Mouse (Mus musculus) C2C12 (cell line): Measurements from ENCODE around the gene Gm20696. TPM values are rescaled to one million over a fixed set of nuclear protein-coding genes. Genes with fewer than 3 reads are reported as not detected.

Source experiments
- H3K27me3 ChIP-seq: one replicate; pipeline ENCODE4 v1.6.1; 2011; ENCODE audit not compliant: control insufficient read depth, insufficient read depth, insufficient read length
- H3K36me3 ChIP-seq: one replicate; pipeline ENCODE4 v1.6.1; 2011; ENCODE audit not compliant: control insufficient read depth, insufficient read depth
- H3K4me3 ChIP-seq: one replicate; pipeline ENCODE4 v1.5.1; 2011; ENCODE audit warnings: mild to moderate bottlenecking, control low read depth; ENCODE audit not compliant: poor library complexity, insufficient read depth, severe bottlenecking
- H3K79me2 ChIP-seq: one replicate; pipeline ENCODE4 v1.6.1; 2011; ENCODE audit not compliant: control insufficient read depth, insufficient read depth
- H3K79me3 ChIP-seq: one replicate; pipeline ENCODE4 v1.6.1; 2011; ENCODE audit warnings: low read depth, control low read depth
- H3ac ChIP-seq: one replicate; pipeline ENCODE3; 2011; ENCODE audit warnings: low read depth; ENCODE audit not compliant: control insufficient read depth, insufficient read length
- CEBPB ChIP-seq: IDR thresholded peaks from one replicate; pipeline ENCODE4 v1.6.1; 2011; ENCODE audit warnings: low read depth, mild to moderate bottlenecking, control low read depth, moderate library complexity
- CTCF ChIP-seq: IDR thresholded peaks from one replicate; pipeline ENCODE4 v1.5.1; 2011; ENCODE audit not compliant: control insufficient read depth, insufficient read depth, insufficient read length
- FOSL1 ChIP-seq: IDR thresholded peaks from one replicate; pipeline ENCODE4 v1.8.0; 2011; ENCODE audit warnings: mild to moderate bottlenecking, low read length; ENCODE audit not compliant: poor library complexity, insufficient read depth, severe bottlenecking
- MAX ChIP-seq: IDR thresholded peaks from one replicate; pipeline ENCODE4 v1.6.1; 2011; ENCODE audit warnings: mild to moderate bottlenecking, control low read depth
- MYOD1 ChIP-seq: IDR thresholded peaks from one replicate; pipeline ENCODE4 v1.6.1; 2011; ENCODE audit warnings: low read depth; ENCODE audit not compliant: control insufficient read depth, insufficient read length
- MYOG ChIP-seq: IDR thresholded peaks from one replicate; pipeline ENCODE4 v1.6.1; 2011; ENCODE audit not compliant: control insufficient read depth, insufficient read length; ENCODE audit errors: extremely low read depth
- USF1 ChIP-seq: IDR thresholded peaks from one replicate; pipeline ENCODE4 v1.6.1; 2011; ENCODE audit warnings: low read depth, mild to moderate bottlenecking, control low read depth, moderate library complexity
- polyA plus RNA-seq: library from polyadenylated mRNA; unstranded; fragments of >200 nt; fragmentation: generic; extraction: Trizol; gene quantifications from one replicate; pipeline ENCODE4 v1.2.1, GENCODE M21; 2012; ENCODE audit warnings: missing spikeins

The Gm20696 gene
- polyA plus RNA-seq, 1 experiment: 0.20 TPM

DNA sequence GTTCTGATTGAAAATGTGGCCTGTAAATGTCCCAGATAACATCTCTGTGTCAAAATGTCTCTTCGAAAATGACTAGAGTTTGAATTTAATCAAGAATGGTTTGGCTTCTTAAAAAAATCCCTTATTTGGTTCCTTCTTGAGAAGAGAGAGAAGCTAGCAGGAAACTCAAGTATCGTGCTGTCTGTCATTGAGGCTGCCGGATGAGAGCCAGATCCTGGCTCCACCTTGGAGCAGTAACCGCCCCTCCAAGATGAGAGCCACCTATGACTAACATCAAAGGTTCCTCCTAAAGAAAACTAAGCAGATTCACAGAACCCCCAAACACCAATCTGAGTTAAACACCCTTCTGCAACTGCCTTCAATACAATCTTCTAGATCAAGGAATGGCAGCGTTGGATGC, 369.1 kb downstream of the Gm20696 start:
- Histone ChIP-seq H3K27me3 (no peaks in the 10 kb centered on the region), H3ac (no peak overlapping the region), H3K4me3 (no peak overlapping the region), H3K79me3 (no peaks in the 10 kb centered on the region), H3K36me3 (no peaks in the 10 kb centered on the region), H3K79me2 (no peaks in the 10 kb centered on the region)
- TF ChIP-seq FOSL1 (no peak), MAX (no peak), MYOG (no peak), CEBPB (no peak), USF1 (no peak), MYOD1 (no peak), CTCF (no peak)

DNA sequence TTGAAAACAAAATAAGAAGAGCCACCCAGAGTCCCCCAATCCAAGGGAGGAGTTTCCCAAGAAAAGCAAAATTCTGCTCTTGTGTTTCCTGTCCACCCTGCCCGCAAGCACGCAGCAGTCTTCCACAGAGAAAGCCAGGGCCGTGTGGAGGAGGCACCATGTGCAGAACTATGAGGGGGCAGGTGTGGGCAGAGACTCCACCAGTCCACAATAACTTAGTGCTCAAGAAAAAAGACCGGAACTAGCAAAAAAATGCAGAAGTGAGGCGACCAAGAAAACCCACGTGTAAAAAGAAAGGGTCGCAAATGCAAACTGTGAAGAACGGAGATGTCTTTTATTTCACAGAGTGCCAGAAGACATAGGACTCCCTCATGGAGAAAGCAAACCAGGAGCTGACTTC, 371.1 kb downstream of the Gm20696 start:
- TF ChIP-seq CEBPB: no peak
- no peak for TF ChIP-seq MYOG
- TF ChIP-seq MAX: no peak
- TF ChIP-seq CTCF: no peak
- no peak for TF ChIP-seq MYOD1
- TF ChIP-seq USF1: no peak
- no peak for TF ChIP-seq FOSL1
- H3ac ChIP-seq: no peak overlapping the region
- no peaks in the 10 kb centered on the region for H3K27me3 ChIP-seq
- no peak overlapping the region for H3K4me3 ChIP-seq
- H3K36me3 ChIP-seq: no peaks in the 10 kb centered on the region
- no peaks in the 10 kb centered on the region for H3K79me2 ChIP-seq
- H3K79me3 ChIP-seq: no peaks in the 10 kb centered on the region

DNA sequence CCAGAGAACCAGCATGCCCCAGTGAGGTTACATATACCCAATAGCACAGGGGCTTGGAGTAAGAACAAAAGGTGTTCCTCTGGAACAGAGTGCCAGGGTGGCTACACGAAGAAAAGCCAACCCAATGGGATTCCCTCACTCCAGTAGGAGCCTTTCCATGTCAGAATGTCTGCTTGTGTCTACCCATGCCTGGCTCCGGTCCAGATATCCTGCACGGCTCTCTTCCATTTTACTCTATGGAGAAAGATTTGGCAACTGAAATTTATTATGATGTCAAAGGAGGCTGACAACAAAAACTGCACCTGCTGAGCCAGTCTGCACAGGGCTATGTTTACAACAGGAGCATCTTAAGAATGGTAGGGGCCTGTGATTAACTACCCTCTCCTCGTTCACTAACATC, 377.4 kb downstream of the Gm20696 start:
- no peaks in the 10 kb centered on the region for H3K79me3 ChIP-seq
- no peak overlapping the region for H3K4me3 ChIP-seq
- H3K36me3 ChIP-seq: no peaks in the 10 kb centered on the region
- no peak for TF ChIP-seq USF1
- no peak for TF ChIP-seq CTCF
- no peak for TF ChIP-seq MAX
- no peak for TF ChIP-seq MYOD1
- no peak for TF ChIP-seq MYOG
- TF ChIP-seq FOSL1: no peak
- no peak for TF ChIP-seq CEBPB
- no peaks in the 10 kb centered on the region for H3K27me3 ChIP-seq
- no peak overlapping the region for H3ac ChIP-seq
- H3K79me2 ChIP-seq: no peaks in the 10 kb centered on the region

DNA sequence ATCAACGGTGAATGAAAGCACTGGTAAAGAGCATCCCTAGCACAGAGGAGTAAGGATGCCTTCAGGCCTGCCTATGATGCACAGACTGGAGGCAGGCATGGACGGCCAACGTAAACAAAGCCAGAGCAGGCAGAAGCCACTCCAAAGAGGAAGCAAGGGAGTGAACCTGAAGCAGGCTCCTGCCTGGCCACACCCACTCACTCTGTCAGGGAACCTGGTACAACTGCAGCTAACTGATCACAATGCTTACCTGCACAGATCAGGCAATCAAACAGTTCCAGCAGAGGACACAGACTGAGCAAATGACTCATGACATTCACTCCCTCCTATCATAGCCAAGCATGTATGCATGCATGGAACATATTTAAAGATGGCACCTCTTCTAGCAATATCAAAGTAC, 381.6 kb downstream of the Gm20696 start:
- no peaks in the 10 kb centered on the region for H3K79me2 ChIP-seq
- no peak for TF ChIP-seq CEBPB
- TF ChIP-seq FOSL1: no peak
- no peak for TF ChIP-seq MYOG
- no peak for TF ChIP-seq CTCF
- TF ChIP-seq USF1: no peak
- no peak for TF ChIP-seq MYOD1
- no peak for TF ChIP-seq MAX
- H3ac ChIP-seq: no peak overlapping the region
- no peaks in the 10 kb centered on the region for H3K27me3 ChIP-seq
- H3K79me3 ChIP-seq: no peaks in the 10 kb centered on the region
- no peaks in the 10 kb centered on the region for H3K36me3 ChIP-seq
- no peak overlapping the region for H3K4me3 ChIP-seq

DNA sequence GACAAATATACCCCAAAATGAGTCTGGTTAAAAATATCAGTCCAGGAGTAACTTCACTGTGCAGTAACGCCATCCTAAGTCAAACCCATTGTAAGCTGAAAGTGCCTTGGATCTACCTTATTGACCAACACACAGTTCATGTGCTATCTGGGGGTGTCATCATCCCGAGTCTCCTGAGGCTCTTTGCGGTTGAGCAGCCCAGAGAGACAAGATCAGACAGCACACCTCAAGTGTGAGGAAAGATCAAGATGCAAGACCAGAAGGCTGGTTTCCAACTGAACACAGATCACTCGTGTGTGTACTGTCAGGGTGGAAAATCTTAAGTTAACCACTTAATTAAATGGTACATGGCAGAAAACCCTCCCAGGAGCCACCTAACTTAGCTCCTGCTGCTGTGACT, 382.6 kb downstream of the Gm20696 start:
- H3K4me3 ChIP-seq: no peak overlapping the region
- H3K79me2 ChIP-seq: no peaks in the 10 kb centered on the region
- H3K79me3 ChIP-seq: no peaks in the 10 kb centered on the region
- no peak for TF ChIP-seq USF1
- no peak for TF ChIP-seq MYOD1
- TF ChIP-seq MAX: no peak
- TF ChIP-seq CEBPB: no peak
- no peak for TF ChIP-seq FOSL1
- TF ChIP-seq MYOG: no peak
- no peaks in the 10 kb centered on the region for H3K36me3 ChIP-seq
- no peaks in the 10 kb centered on the region for H3K27me3 ChIP-seq
- no peak overlapping the region for H3ac ChIP-seq

DNA sequence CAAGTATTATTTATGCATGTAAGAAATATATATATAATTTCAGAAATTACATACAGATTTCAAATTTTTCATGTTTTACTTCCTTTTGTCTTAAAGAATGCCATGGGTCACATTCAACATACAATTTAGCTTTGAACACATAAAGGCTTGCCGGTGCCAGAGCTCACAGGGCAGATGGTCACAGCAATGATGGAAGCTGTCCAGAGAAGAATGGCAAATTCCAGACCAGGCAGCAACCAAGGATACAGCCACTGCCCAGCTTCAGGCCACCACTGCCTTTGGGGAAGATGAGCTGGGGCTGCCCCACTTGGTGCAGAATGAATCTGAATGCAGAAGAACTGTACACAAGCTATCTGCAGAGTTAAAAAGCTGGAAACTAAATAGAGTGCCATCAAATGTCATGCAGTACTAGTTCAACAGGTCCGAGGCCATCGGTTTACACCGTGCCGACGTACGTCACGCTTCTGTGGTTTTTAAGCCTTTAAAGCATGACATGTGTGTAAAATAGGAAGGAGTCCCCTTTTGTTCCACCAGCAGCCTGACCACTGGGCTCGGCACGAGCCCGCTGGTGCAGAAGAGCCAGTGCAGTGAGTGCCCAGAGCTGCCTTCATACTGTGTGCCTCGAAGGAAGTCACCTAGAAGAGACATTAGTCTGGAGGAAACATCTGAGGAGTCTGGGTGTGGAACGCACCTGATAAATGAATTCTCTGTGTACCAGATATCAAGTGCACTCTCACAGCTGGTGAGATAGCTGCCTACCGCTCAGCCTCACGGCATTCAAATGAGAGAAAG, 383.5 kb downstream of the Gm20696 start:
- TF ChIP-seq MYOG (no peak), CEBPB (no peak), USF1 (no peak), CTCF (no peak), MYOD1 (no peak), MAX (no peak), FOSL1 (no peak)
- H3K36me3 ChIP-seq: no peaks in the 10 kb centered on the region
- H3K4me3 ChIP-seq: no peak overlapping the region
- no peaks in the 10 kb centered on the region for H3K79me2 ChIP-seq
- no peak overlapping the region for H3ac ChIP-seq
- H3K79me3 ChIP-seq: no peaks in the 10 kb centered on the region
- H3K27me3 ChIP-seq: no peaks in the 10 kb centered on the region
